Mouse (Mus musculus) heart, embryonic 13.5 days (tissue): ENCODE results near the gene Ggt5. TPM values are rescaled to one million over a fixed set of nuclear protein-coding genes. Genes with fewer than 3 reads are reported as not detected.
A peak's percentile ranks its signal among the peaks of the same experiment; 100 is the strongest.

ENCODE experiments used
- ATAC-seq: fragments of 200-750 bp; cut with Nextera tagmentation; 2 replicates; pipeline ENCODE4 v1.8.0; 2017; ENCODE audit warnings: moderate TSS enrichment; ENCODE audit not compliant: insufficient number of reproducible peaks, low FRiP score, low TSS enrichment; ENCODE audit errors: extremely low read depth
- H3K27ac ChIP-seq: fragments of 300-500 bp; sonication (generic); replicated peaks from 2 replicates; pipeline ENCODE4 v1.5.1; 2015; ENCODE audit warnings: moderate library complexity, mild to moderate bottlenecking, inconsistent platforms
- H3K27me3 ChIP-seq: fragments of 300-500 bp; sonication (generic); replicated peaks from 2 replicates; pipeline ENCODE4 v1.6.1; 2015; ENCODE audit warnings: mild to moderate bottlenecking, inconsistent platforms
- H3K36me3 ChIP-seq: fragments of 300-500 bp; sonication (generic); 2 replicates; pipeline ENCODE4 v1.6.1; 2015; ENCODE audit warnings: mild to moderate bottlenecking, inconsistent platforms
- H3K4me1 ChIP-seq: fragments of 300-500 bp; sonication (generic); 2 replicates; pipeline ENCODE4 v1.6.1; 2015; ENCODE audit warnings: inconsistent platforms
- H3K4me2 ChIP-seq: fragments of 300-500 bp; sonication (generic); 2 replicates; pipeline ENCODE4 v1.6.1; 2015; ENCODE audit warnings: inconsistent platforms, mild to moderate bottlenecking, moderate library complexity
- H3K4me3 ChIP-seq: fragments of 300-500 bp; sonication (generic); 2 replicates; pipeline ENCODE4 v1.5.1; 2015; ENCODE audit warnings: moderate library complexity, mild to moderate bottlenecking, inconsistent platforms
- H3K9ac ChIP-seq: fragments of 300-500 bp; sonication (generic); 2 replicates; pipeline ENCODE4 v1.6.1; 2015; ENCODE audit warnings: inconsistent platforms, mild to moderate bottlenecking, moderate library complexity
- H3K9me3 ChIP-seq: fragments of 300-500 bp; sonication (generic); 2 replicates; pipeline ENCODE4 v1.6.1; 2016; ENCODE audit warnings: inconsistent platforms
- WGBS: fragments of 180-500 bp; shearing (Covaris S2); methylation state at CpG from one replicate; pipeline ENCODE4 v1.1.7; 2015; ENCODE audit warnings: mixed read lengths; 5-methylcytosine and 5-hydroxymethylcytosine counted together
- polyA plus RNA-seq: library from polyadenylated mRNA; unstranded; fragments of >200 nt; fragmentation: Nextera tagmentation; extraction: Ambion mirVana; gene quantifications from 2 replicates; pipeline ENCODE4 v1.2.1, GENCODE M21; 2015

The Ggt5 gene
- polyA plus RNA-seq, 1 experiment from 2014 or later: 7.1 TPM

- Histone ChIP-seq H3K9me3 (no peaks in the 10 kb centered on the region), H3K4me2 (peak overlapping the region; percentile 33), H3K4me1 (peaks cover 10% of the 10 kb centered on the region), H3K4me3 (no peak overlapping the region), H3K9ac (peak overlapping the region; percentile 28; the same call in 1 of the 2 replicates), H3K27ac (no peak overlapping the region), H3K36me3 (no peaks in the 10 kb centered on the region), H3K27me3 (peaks cover 40% of the 10 kb centered on the region)
- WGBS: 8% methylated on average over 11 of the region's 11 CpGs
- ATAC-seq: no peak
Measured at GRCm38 (mm10) chr10:75568441-75568840, 20.7 kb upstream of the Ggt5 start.

GRCm38 (mm10) chr10:75568851-75569250 is 20.3 kb upstream of the Ggt5 start:
- Histone ChIP-seq H3K4me3 (no peak overlapping the region), H3K4me1 (peaks cover 10% of the 10 kb centered on the region), H3K27ac (no peak overlapping the region), H3K9ac (no peak overlapping the region), H3K27me3 (peaks cover 36% of the 10 kb centered on the region), H3K4me2 (peak overlapping the region; percentile 33; the same call in 1 of the 2 replicates), H3K36me3 (no peaks in the 10 kb centered on the region), H3K9me3 (no peaks in the 10 kb centered on the region)
- ATAC-seq: no peak
- WGBS: 13% methylated on average over 4 of the region's 4 CpGs

GRCm38 (mm10) chr10:75570981-75571657 is 18.0 kb upstream of the Ggt5 start:
- H3K36me3 ChIP-seq: no peaks in the 10 kb centered on the region
- H3K27ac ChIP-seq: no peak overlapping the region
- 37% methylated on average over 10 of the region's 10 CpGs for WGBS
- H3K9me3 ChIP-seq: no peaks in the 10 kb centered on the region
- no peak overlapping the region for H3K9ac ChIP-seq
- H3K4me3 ChIP-seq: no peak overlapping the region
- no peak overlapping the region for H3K4me2 ChIP-seq
- no peak for ATAC-seq
- H3K4me1 ChIP-seq: peaks cover 10% of the 10 kb centered on the region
- peaks cover 25% of the 10 kb centered on the region for H3K27me3 ChIP-seq

- no peak for ATAC-seq
- H3K27ac ChIP-seq: no peak overlapping the region
- no peak overlapping the region for H3K4me3 ChIP-seq
Measured at GRCm38 (mm10) chr10:75571937-75572336, 17.2 kb upstream of the Ggt5 start.

GRCm38 (mm10) chr10:75573181-75573580 is 16.0 kb upstream of the Ggt5 start:
- ATAC-seq: no peak
- Histone ChIP-seq H3K4me2 (no peak overlapping the region), H3K9me3 (no peaks in the 10 kb centered on the region), H3K4me1 (peaks cover 8% of the 10 kb centered on the region), H3K27me3 (peaks cover 23% of the 10 kb centered on the region), H3K27ac (no peak overlapping the region), H3K4me3 (no peak overlapping the region), H3K36me3 (no peaks in the 10 kb centered on the region), H3K9ac (no peak overlapping the region)
- 79% methylated on average over 10 of the region's 10 CpGs for WGBS

More at GRCm38 (mm10) chr10:75571937-75572336, 17.2 kb upstream of the Ggt5 start:
- Histone ChIP-seq H3K4me2 (no peak overlapping the region), H3K9ac (no peak overlapping the region), H3K36me3 (no peaks in the 10 kb centered on the region), H3K4me1 (peaks cover 10% of the 10 kb centered on the region), H3K9me3 (no peaks in the 10 kb centered on the region), H3K27me3 (peaks cover 25% of the 10 kb centered on the region)
- WGBS: 48% methylated on average over 9 of the region's 9 CpGs

GRCm38 (mm10) chr10:75573965-75574364 is 15.2 kb upstream of the Ggt5 start:
- no peak overlapping the region for H3K27ac ChIP-seq
- no peak overlapping the region for H3K4me3 ChIP-seq
- ATAC-seq: no peak
- H3K4me2 ChIP-seq: no peak overlapping the region
- no peaks in the 10 kb centered on the region for H3K9me3 ChIP-seq
- H3K36me3 ChIP-seq: no peaks in the 10 kb centered on the region
- H3K9ac ChIP-seq: no peak overlapping the region
- WGBS: 70% methylated on average over 9 of the region's 9 CpGs
- peaks cover under 1% of the 10 kb centered on the region; the same call in 1 of the 2 replicates for H3K4me1 ChIP-seq
- H3K27me3 ChIP-seq: peaks cover 15% of the 10 kb centered on the region

- 73% methylated on average over 6 of the region's 6 CpGs for WGBS
- H3K9ac ChIP-seq: no peak overlapping the region
- no peak overlapping the region for H3K27ac ChIP-seq
- H3K36me3 ChIP-seq: no peaks in the 10 kb centered on the region
- no peaks in the 10 kb centered on the region for H3K9me3 ChIP-seq
- no peaks in the 10 kb centered on the region for H3K4me1 ChIP-seq
- no peak overlapping the region for H3K4me3 ChIP-seq
- H3K4me2 ChIP-seq: no peak overlapping the region
- ATAC-seq: no peak
- H3K27me3 ChIP-seq: peaks cover 14% of the 10 kb centered on the region
Measured at GRCm38 (mm10) chr10:75579129-75579528, 10.0 kb upstream of the Ggt5 start.

- Histone ChIP-seq H3K4me3 (peak overlapping the region; percentile 1; the same call in 1 of the 2 replicates), H3K36me3 (no peaks in the 10 kb centered on the region), H3K9ac (peak overlapping the region; percentile 7; the same call in 1 of the 2 replicates), H3K27ac (no peak overlapping the region), H3K4me2 (peak overlapping the region; percentile 46), H3K9me3 (no peaks in the 10 kb centered on the region), H3K4me1 (peaks cover 35% of the 10 kb centered on the region), H3K27me3 (peaks cover 34% of the 10 kb centered on the region)
- ATAC-seq: no peak
- 20% methylated on average over 20 of the region's 20 CpGs for WGBS
Measured at GRCm38 (mm10) chr10:75585876-75586552, 3.1 kb upstream of the Ggt5 start.

- no peak overlapping the region for H3K4me2 ChIP-seq
- no peak for ATAC-seq
- peaks cover 40% of the 10 kb centered on the region for H3K4me1 ChIP-seq
- H3K9me3 ChIP-seq: no peaks in the 10 kb centered on the region
- H3K27ac ChIP-seq: no peak overlapping the region
- H3K4me3 ChIP-seq: no peak overlapping the region
- peaks cover 34% of the 10 kb centered on the region for H3K27me3 ChIP-seq
- WGBS: 97% methylated on average over 1 of the region's 1 CpGs
- no peaks in the 10 kb centered on the region for H3K36me3 ChIP-seq
- H3K9ac ChIP-seq: no peak overlapping the region
Measured at GRCm38 (mm10) chr10:75586553-75586879, 2.6 kb upstream of the Ggt5 start.

GRCm38 (mm10) chr10:75587781-75588180 is 1.4 kb upstream of the Ggt5 start:
- Histone ChIP-seq H3K9me3 (no peaks in the 10 kb centered on the region), H3K4me2 (no peak overlapping the region), H3K36me3 (no peaks in the 10 kb centered on the region), H3K9ac (no peak overlapping the region), H3K4me1 (peaks cover 53% of the 10 kb centered on the region), H3K27ac (peak overlapping the region; percentile 40), H3K4me3 (no peak overlapping the region), H3K27me3 (peaks cover 29% of the 10 kb centered on the region)
- ATAC-seq: no peak
- 59% methylated on average over 4 of the region's 4 CpGs for WGBS

GRCm38 (mm10) chr10:75588336-75588735 is 804 bp upstream of the Ggt5 start:
- peaks cover 53% of the 10 kb centered on the region for H3K4me1 ChIP-seq
- no peaks in the 10 kb centered on the region for H3K9me3 ChIP-seq
- ATAC-seq: no peak
- no peak overlapping the region for H3K4me2 ChIP-seq
- H3K27ac ChIP-seq: peak overlapping the region; percentile 40
- H3K27me3 ChIP-seq: peaks cover 28% of the 10 kb centered on the region
- no peak overlapping the region for H3K4me3 ChIP-seq
- no peaks in the 10 kb centered on the region for H3K36me3 ChIP-seq
- H3K9ac ChIP-seq: peak overlapping the region; percentile 11; the same call in 1 of the 2 replicates
- 49% methylated on average over 5 of the region's 5 CpGs for WGBS
